Mouse (Mus musculus) MEL-GATA-1-ER (cell line): ENCODE results near the gene Suv39h1.
"Not testable (repeated sequence)": the region's sequence is repeated elsewhere in the genome, so short reads cannot be mapped to it uniquely, and the experiment has no call there.

Source experiments
- DNase-seq: peaks from one replicate; pipeline ENCODE4 v3.0.0-alpha.2; 2012; ENCODE audit warnings: low read depth; ENCODE audit errors: extremely low read depth

The Suv39h1 gene

DNA sequence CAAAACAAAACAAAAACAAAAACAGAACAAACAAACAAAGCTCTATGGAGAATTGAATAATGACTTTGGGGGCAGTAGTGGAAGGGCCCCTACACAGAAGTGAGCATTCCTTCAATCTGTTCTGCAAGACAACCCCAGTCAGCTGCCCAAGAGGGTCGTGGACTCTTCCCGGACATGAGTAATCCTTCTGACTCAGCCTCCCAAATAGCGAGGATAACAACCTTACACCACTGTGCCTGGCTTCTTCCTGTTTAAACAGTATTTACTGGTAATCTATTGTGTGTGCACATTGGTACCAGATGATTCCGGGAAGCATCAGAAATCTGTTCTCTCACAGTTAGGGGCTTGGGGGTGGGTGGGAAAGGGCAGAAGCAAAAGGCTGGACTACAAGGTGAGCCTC is 47.7 kb downstream of the Suv39h1 start:
- DNase-seq = no peak

GRCm38 (mm10) chrX:8024795-8025194 is 49.8 kb downstream of the Suv39h1 start:
- DNase-seq = no peak

DNA sequence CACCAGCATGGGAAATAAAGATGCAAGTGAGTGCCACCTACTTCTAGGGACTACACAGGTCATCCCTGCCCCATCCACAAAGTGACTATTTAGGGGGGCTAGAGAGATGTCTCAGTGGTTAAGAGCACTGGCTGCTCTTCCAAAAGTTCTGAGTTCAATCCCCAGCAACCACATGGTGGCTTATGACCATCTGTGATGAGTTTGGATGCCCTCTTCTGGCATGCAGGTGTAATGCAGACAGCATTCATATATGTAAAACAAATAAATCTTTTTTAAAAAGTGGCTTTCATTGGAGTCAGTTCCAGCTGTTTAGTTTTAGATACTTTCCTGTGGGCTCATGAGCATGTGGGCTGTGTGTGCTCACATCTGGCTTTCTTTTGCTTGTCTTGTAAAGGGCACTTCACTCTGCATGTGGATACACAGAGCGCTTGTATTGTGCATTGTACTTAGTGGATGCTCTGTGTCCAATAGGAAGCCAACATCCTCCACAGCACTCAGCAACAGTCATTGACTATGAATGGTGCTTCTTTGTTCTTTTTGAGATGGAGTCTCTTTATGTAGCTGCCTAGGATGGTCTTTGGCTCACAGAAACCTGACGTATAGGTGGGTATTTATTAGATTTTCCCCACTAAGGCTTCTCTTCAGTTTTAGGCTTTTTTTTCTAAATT is 54.3 kb downstream of the Suv39h1 start:
- peak; percentile 47 for DNase-seq

GRCm38 (mm10) chrX:8018286-8018685 is 56.3 kb downstream of the Suv39h1 start, which contains the start of gene Glod5:
Glod5 (minus strand) TSS chrX:8018492.
- DNase-seq = no peak

DNA sequence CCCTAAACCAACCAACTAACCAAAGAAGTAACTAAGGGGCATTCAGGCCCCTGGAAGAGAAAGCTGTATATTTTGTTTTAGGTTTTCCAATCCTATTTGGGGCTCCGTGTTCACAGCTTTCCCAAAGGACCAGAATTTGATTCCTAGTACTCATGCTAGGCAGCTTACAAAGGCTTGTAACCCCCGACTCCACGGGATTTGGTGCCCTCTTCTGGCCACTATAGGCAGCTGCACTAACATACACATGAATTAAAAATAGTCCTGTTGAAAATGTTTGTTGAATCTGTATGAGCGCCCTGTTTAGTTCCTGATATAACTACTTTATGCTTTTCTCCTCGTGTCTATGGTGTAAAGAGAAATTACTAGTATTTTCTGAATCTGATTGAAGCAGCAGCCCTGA is 57.4 kb downstream of the Suv39h1 start:
- DNase-seq = peak; percentile 56

GRCm38 (mm10) chrX:8015675-8016074 is 58.9 kb downstream of the Suv39h1 start:
- DNase-seq = not testable (repeated sequence)

DNA sequence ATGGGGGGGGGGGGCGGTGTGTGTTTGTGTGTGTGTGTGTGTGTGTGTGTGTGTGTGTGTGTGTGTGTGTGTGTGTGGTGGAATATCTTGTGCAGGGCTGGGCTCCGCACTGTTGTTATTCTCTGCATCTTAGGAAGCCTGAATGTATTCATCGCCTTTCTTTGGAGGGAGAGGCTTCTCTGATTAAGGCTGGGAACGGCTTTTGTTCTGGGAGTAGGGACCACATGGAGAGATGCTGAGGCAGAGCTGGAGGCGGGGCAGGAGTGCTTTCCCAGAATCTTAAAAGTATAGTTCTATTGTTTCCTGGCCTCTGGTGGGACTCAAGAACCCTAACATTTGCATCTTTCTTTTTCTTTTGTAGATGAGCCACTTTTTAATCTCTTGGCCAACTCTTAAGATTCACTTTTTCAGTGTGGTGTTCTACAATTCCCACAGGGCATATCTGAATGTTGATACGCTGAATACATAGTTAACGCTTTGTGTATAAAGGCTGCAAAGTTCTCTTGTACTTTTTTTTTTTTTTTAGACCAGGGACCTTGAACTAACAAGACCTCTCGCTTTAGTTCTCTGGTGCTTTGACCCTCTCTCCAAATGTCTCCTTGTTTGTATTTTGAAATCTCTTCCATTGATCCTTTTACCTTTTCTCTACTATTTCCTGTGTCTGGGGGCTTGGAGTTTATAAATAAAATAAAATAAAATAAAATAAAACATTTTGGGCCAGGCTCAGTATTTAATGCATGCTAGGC is 60.8 kb downstream of the Suv39h1 start:
- DNase-seq = no peak

DNA sequence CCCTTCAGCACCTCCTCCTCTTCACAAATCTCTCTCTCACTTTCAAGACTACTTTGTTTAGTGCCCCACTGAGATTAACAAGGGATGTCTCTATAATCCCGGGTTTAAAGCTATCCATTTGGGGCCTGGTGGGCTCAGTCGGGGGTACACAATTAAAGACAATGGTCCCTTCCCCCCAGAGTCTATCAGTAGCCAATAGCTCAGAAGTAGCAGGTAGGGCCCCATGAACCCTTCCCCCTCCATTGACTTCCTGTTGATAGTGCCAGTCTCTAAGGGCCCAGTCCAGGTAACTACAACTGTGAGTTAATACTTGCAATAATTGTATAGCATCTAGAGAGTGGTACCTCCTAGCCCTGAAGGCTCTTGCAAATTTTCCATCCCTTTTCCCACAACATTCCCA is 61.4 kb downstream of the Suv39h1 start:
- no peak for DNase-seq
